Mouse (Mus musculus) limb, embryonic 14.5 days (tissue): ENCODE measurements at regions not wholly inside any gene's neighbourhood (a gene's known extent, or its start where the extent isn't known, plus 50 kb on each side); places are given as distances from the start of the nearest gene placed in this dataset.

Experiments
- ATAC-seq: fragments of 200-750 bp; cut with Nextera tagmentation; 2 replicates; pipeline ENCODE4 v1.8.0; 2017; ENCODE audit warnings: low read depth, moderate number of reproducible peaks, moderate TSS enrichment; ENCODE audit not compliant: low FRiP score
- DNase-seq: peaks from one replicate; pipeline ENCODE4 v3.0.0-alpha.2; 2015; ENCODE audit warnings: low spot score
- H3K27ac ChIP-seq: fragments of 300-500 bp; sonication (generic); replicated peaks from 2 replicates; pipeline ENCODE4 v1.5.1; 2014; ENCODE audit warnings: low read depth, mild to moderate bottlenecking, low read length, moderate library complexity, mixed read lengths
- H3K27me3 ChIP-seq: fragments of 300-500 bp; sonication (generic); 2 replicates; pipeline ENCODE4 v1.6.1; 2014; ENCODE audit warnings: low read length, mixed read lengths; ENCODE audit not compliant: control insufficient read depth, insufficient read depth
- H3K36me3 ChIP-seq: fragments of 300-500 bp; sonication (generic); 2 replicates; pipeline ENCODE4 v1.6.1; 2014; ENCODE audit warnings: mild to moderate bottlenecking, low read length, moderate library complexity, mixed read lengths; ENCODE audit not compliant: control insufficient read depth, insufficient read depth
- H3K4me1 ChIP-seq: fragments of 300-500 bp; sonication (generic); 2 replicates; pipeline ENCODE4 v1.6.1; 2014; ENCODE audit warnings: antibody characterized with exemption, low read length, mixed read lengths; ENCODE audit not compliant: control insufficient read depth, insufficient read depth
- H3K4me2 ChIP-seq: fragments of 300-500 bp; sonication (generic); replicated peaks from 2 replicates; pipeline ENCODE4 v1.6.1; 2014; ENCODE audit warnings: low read depth, mild to moderate bottlenecking, low read length, moderate library complexity; ENCODE audit not compliant: severe bottlenecking
- H3K4me3 ChIP-seq: fragments of 300-500 bp; sonication (generic); replicated peaks from 2 replicates; pipeline ENCODE4 v1.5.1; 2014; ENCODE audit warnings: low read length
- H3K9ac ChIP-seq: fragments of 300-500 bp; sonication (generic); 2 replicates; pipeline ENCODE4 v1.6.1; 2014; ENCODE audit warnings: mild to moderate bottlenecking, low read depth, low read length, moderate library complexity; ENCODE audit not compliant: severe bottlenecking
- H3K9me3 ChIP-seq: fragments of 300-500 bp; sonication (generic); 2 replicates; pipeline ENCODE4 v1.6.1; 2016; ENCODE audit warnings: low read length; ENCODE audit not compliant: control insufficient read depth
- POLR2A ChIP-seq: fragments of 200-500 bp; IDR thresholded peaks from 2 replicates; pipeline ENCODE4 v1.8.0; 2012; ENCODE audit warnings: inconsistent platforms, mild to moderate bottlenecking, moderate library complexity, borderline replicate concordance; ENCODE audit not compliant: insufficient read depth, insufficient read length; ENCODE audit errors: extremely low read depth
- WGBS: fragments of 180-500 bp; shearing (Covaris S2); extraction: QIAGEN DNeasy Blood & Tissue Kit; methylation state at CpG from one replicate; pipeline ENCODE4 v1.1.7; 2014; 5-methylcytosine and 5-hydroxymethylcytosine counted together

DNA sequence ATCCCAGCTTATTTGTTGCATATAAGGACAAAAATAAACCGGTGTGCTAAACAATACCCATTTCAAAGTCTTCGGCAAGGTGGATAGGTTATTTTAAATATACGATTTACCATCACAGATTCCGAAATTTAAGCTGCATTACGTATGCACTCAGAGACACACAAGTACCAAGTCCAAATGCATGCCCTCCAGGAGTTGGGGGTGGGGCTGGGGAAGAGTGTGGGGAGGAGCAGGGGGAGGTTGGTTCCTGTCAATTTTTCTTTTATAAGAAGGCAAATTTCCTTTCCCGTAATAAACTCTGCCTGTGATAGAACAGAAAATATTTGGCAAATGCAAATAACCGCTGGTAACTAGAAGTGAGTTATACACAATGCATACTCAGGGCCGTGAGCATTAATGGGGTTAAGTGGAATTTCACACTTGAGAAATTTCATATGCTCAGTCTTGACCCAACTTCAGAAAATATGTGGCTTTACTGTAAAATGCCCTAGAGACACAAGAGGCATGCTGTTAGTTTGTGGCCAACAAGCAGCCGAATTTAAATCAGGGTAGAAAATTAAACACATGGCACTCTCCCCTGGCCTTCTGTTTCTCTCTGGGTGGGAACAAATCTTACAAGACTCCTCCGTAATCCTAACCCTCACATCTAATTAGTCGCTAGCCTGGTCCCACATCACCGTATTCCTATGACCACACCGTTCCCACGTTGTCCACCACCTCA, 200.6 kb downstream of the Rwdd3 start:
- H3K36me3 ChIP-seq = no peaks in the 10 kb centered on the region
- no peak overlapping the region for H3K9ac ChIP-seq
- 58% methylated on average over 14 of the region's 14 CpGs for WGBS
- H3K4me1 ChIP-seq = no peaks in the 10 kb centered on the region
- H3K27me3 ChIP-seq = no peaks in the 10 kb centered on the region
- DNase-seq (no peak), ATAC-seq (no peak; the same call in 1 of the 2 replicates)
- TF ChIP-seq POLR2A = no peak
- no peak overlapping the region for H3K4me2 ChIP-seq
- H3K9me3 ChIP-seq = no peaks in the 10 kb centered on the region
- no peak overlapping the region for H3K27ac ChIP-seq
- H3K4me3 ChIP-seq = no peak overlapping the region

DNA sequence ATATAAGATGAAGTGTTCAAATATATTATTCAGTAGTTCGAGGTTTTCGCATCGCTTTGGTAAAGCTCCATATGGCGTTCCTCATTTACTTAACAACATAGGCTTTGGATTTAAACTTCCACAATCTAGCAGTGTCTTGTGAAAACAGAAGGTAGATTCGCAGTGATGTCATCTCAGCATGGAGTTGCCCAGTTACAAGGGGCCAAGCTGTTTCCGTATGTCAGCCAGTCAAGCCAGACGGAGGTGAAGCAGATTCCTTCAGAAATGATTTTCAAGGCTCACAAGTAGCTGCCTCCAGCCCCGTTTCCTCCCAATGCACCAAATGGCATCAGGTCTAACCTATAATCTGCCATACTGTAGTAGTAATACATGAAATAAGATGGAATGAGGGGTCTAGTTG, 224.6 kb downstream of the Rwdd3 start:
- H3K27me3 ChIP-seq = no peaks in the 10 kb centered on the region
- H3K9ac ChIP-seq = no peak overlapping the region
- no peaks in the 10 kb centered on the region for H3K9me3 ChIP-seq
- no peak for DNase-seq
- H3K4me1 ChIP-seq = no peaks in the 10 kb centered on the region
- H3K4me2 ChIP-seq = no peak overlapping the region
- no peak overlapping the region for H3K27ac ChIP-seq
- no peak for ATAC-seq
- 83% methylated on average over 8 of the region's 8 CpGs for WGBS
- no peak overlapping the region for H3K4me3 ChIP-seq
- no peaks in the 10 kb centered on the region for H3K36me3 ChIP-seq
- TF ChIP-seq POLR2A = no peak

DNA sequence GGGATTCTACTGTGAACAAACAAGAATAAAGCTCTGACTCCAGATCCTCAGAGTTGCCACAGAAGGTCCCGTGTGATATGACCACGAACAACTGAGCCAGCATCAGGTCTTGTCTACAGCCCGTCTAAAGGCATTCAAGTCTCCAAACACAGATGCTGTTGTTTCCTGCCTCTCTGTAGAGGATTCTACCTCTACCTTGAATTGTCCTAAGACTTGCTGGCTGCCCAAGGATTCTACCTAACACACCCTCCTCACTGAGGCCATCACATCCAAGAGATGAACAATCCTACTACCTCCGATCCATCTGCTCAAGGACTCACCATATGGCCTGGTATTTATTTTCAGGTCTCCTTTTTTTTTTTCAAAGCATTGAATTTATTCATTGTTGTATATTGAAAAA, 237.1 kb downstream of the Rwdd3 start:
- no peaks in the 10 kb centered on the region for H3K4me1 ChIP-seq
- no peaks in the 10 kb centered on the region for H3K27me3 ChIP-seq
- no peaks in the 10 kb centered on the region for H3K36me3 ChIP-seq
- H3K4me3 ChIP-seq = no peak overlapping the region
- H3K9ac ChIP-seq = no peak overlapping the region
- no peak for ATAC-seq
- H3K4me2 ChIP-seq = no peak overlapping the region
- no peaks in the 10 kb centered on the region for H3K9me3 ChIP-seq
- H3K27ac ChIP-seq = no peak overlapping the region
- no peak for TF ChIP-seq POLR2A
- WGBS = 88% methylated on average over 4 of the region's 4 CpGs
- DNase-seq = no peak

DNA sequence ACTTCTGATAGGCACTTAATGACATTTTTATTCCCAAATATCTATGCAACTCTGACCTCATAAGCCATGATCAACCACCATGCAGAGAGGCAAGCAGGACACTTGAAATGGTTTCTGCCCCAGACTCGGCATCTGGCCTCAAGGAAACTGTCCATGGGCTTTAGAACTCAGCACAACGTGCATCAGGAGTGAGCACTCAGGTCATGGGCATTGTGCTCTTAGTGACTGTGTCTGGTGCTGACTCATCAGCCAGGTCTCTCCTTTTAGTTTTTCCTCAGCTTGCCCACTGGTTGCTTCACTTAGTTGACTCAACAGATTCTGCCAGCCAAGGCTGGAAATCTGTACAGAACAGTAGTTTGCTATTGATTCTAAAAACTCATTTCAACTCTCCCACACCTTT, 251.1 kb downstream of the Rwdd3 start:
- Histone ChIP-seq H3K4me2 (no peak overlapping the region), H3K4me1 (no peaks in the 10 kb centered on the region), H3K9me3 (no peaks in the 10 kb centered on the region), H3K27me3 (no peaks in the 10 kb centered on the region), H3K27ac (no peak overlapping the region), H3K9ac (no peak overlapping the region), H3K4me3 (no peak overlapping the region), H3K36me3 (no peaks in the 10 kb centered on the region)
- 76% methylated on average over 2 of the region's 2 CpGs for WGBS
- no peak for ATAC-seq
- TF ChIP-seq POLR2A = no peak
- DNase-seq = no peak

DNA sequence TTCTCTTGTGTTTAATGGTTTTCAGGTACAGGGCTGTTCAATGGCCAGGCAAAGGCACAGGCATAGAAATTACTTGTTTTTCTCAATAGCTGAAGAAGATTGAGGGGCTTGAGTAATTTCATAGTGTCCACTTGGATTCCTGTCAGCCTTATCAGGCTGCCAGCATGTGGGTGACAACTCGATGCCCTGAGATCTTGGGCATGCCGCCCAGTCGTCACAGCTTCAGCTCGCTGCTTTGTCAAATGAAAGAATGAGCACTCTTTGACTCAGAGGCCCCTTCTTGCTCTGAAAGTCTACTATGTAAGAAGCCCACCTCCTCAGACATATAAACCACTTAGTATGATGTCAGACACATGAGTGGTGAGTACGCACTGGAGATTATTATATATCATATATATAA, 272.6 kb downstream of the Rwdd3 start:
- Histone ChIP-seq H3K4me2 (no peak overlapping the region), H3K9ac (no peak overlapping the region), H3K4me1 (no peaks in the 10 kb centered on the region), H3K27me3 (no peaks in the 10 kb centered on the region), H3K36me3 (no peaks in the 10 kb centered on the region), H3K9me3 (no peaks in the 10 kb centered on the region), H3K4me3 (no peak overlapping the region), H3K27ac (no peak overlapping the region)
- no peak for TF ChIP-seq POLR2A
- DNase-seq = no peak
- 91% methylated on average over 5 of the region's 5 CpGs for WGBS
- no peak for ATAC-seq
